Mouse (Mus musculus): ENCODE measurements around the gene Notch3. TPM values are rescaled to one million over a fixed set of nuclear protein-coding genes. Genes with fewer than 3 reads are reported as not detected.
"Not testable (repeated sequence)": the region's sequence is repeated elsewhere in the genome, so short reads cannot be mapped to it uniquely, and the experiment has no call there.

The Notch3 gene
- total RNA-seq, 2 experiments from 2014 or later = 0.09 TPM; not detected in 1

DNA sequence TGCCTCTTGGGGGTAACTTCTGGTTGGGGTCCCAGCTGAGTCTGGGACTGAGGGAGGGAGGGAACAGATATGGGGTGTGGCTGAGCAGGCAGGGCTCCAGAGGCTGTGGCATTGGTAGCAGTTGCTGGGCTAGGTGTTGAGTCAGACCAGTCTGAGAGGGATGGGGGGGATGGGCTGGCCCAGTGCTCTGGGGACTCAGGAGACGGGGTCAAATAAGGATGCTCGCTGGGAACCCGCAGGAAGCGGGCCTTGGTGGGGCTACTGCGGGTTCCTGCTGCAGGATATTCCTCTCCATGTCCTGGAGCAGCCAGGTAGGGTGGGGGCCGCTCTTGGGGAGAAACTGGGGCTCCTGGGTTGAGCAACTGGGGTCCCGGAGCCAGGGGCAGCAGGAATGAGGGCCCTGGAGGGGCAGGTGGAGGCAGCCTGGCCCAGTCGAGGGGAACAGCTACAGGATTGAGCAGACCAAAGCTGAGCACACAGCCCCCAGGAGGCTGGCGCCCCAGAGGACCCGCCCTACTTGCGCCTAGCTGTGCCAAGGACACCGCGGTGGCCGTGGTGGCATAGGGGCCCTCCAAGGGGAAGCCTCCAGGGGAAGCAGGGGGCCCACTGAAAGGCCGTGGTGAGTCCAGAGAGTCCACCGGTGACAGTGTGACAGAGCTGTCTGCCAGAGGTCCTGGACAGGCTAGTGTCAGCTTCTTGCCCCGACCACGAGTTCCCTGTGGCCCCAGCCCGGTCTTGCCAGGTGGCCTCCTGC, 44.6 kb downstream of the Notch3 start:
- no peak for ATAC-seq (replicated peaks; ENCODE audit: low FRiP score, poor library complexity, severe bottlenecking)

DNA sequence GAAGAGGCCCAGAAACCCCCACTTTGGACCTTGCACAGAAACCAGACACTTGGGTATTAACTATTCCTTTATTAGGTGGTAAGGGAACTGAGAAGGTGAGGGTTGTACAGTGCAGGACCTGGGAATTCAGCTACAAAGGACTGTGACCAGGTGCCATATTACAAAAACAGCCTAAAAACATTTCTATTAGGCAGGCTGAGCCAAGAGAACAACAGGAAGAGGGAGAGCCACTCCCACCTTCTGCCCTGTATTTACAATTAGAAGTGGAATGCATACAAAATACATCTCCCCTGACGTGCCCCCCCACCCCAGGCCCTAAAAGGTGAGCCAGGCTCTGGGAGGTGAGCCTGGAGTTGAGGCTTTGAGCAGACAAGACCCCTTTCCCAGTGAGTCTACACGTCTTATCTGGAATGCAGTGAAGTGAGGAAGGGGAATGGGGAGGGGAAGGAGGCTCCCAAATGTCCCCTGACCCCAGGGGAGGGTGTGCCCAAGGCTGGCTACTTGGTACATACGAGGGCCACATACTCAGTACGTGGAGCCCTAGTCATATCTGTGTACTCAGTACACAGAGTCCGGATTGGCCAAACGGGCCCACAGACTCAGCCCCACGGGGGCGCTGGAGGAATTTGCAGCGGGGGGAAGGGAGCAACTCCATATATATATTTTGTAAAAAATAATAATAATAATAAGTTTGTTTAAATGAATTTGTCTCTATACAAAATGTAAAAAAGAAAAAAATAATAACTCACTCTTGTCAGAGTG, 45.7 kb downstream of the Notch3 start:
- no peak for ATAC-seq (replicated peaks; ENCODE audit: low FRiP score, poor library complexity, severe bottlenecking)

DNA sequence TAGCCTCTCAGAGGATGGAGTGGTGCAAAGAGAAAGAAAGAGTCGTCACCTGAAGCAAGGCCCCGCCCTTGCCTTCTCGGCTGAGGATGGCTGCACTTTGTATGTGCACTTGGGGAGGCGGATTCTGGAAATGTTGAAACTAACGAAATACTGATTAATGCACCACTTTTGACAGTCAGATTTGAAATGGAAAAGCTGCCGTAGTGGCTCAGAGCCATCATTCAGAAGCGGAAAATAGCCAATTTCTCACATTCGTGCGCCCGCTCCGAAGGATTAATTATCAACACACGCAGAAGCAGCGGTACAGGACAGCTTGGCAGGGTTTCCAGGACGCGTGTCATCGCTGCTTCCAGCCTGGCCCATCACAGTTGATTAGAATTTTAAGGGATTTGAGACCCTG, 47.5 kb downstream of the Notch3 start:
- no peak for ATAC-seq (replicated peaks; ENCODE audit: low FRiP score, poor library complexity, severe bottlenecking)

DNA sequence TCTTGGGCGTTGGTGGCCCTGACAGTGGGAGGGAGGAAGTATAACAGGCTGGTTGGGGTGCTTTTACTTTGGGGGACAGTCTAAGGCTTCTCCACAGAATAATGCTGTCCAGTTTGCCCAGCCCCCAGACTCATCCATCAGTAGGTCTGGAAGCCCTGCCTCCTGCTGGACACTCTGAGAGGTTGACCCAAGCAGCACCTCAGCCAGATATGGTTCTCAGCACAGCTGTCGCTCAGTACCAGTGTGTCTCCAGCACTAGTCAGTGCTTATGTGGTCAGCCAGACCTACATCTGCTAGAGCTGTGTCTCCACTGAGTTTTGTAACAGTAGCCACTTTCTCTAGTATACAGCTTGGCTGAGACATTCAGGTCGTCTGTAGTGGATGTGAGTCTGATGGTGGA, 48.2 kb downstream of the Notch3 start:
- ATAC-seq (replicated peaks; ENCODE audit: low FRiP score, poor library complexity, severe bottlenecking) = no peak

DNA sequence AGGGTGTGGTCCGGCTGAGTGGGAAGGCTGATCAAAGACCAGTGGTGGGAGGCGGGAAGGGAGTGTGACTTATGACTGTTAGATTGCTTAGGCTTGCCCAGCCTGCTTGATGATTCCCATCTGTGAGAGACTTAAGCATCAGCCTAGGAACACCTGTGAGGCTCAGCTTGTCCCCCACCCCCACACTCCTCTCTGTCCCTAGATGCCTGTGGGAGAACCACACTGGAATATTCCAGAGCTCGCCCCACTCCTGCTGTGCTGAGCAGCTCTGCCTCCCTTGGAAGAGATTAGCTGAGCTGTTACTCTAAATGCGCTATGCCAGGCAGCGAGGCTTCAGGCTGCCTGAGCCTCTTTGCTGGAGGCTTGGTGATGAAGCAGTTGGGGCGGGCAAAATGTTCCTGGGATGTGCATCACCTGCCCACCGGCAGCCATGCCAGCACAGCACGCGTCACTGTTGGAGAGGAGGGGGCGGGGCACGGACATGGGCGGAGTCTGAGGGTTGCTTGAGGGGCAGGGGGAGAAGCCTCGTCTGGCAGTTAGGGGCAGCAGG, 48.7 kb downstream of the Notch3 start:
- peak; percentile 82; the same call in 1 of the 2 replicates for ATAC-seq (replicated peaks; ENCODE audit: low FRiP score, poor library complexity, severe bottlenecking)

DNA sequence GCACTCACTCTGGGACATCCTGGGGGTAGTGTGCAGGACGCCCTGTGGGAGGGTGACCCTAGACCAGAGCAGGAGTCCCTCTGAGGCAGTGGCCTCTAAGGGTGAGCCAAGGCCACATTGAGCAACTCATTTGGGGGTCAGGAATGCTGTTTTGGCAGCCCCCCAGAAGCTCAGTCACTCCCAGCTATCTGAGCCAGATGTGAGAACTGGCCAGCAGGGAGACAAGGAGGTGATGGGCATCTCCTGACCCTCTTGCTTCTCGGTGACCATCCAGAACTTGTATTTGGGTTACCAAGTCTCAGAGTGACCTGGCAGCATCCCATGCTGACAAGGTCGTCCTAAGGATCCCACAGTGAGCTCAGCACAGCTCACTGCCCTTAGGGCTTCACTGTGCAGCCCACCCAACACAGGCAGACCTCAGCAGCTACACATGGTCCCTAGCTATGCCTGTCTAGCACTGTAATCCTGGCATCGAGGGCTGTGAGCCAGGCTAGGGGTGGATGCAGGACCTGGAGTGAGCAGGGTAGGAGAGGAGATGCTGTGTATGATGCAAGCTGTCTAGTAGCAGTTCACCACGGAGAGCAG, 49.3 kb downstream of the Notch3 start:
- ATAC-seq (replicated peaks; ENCODE audit: low FRiP score, poor library complexity, severe bottlenecking) = no peak; the same call in 1 of the 2 replicates

DNA sequence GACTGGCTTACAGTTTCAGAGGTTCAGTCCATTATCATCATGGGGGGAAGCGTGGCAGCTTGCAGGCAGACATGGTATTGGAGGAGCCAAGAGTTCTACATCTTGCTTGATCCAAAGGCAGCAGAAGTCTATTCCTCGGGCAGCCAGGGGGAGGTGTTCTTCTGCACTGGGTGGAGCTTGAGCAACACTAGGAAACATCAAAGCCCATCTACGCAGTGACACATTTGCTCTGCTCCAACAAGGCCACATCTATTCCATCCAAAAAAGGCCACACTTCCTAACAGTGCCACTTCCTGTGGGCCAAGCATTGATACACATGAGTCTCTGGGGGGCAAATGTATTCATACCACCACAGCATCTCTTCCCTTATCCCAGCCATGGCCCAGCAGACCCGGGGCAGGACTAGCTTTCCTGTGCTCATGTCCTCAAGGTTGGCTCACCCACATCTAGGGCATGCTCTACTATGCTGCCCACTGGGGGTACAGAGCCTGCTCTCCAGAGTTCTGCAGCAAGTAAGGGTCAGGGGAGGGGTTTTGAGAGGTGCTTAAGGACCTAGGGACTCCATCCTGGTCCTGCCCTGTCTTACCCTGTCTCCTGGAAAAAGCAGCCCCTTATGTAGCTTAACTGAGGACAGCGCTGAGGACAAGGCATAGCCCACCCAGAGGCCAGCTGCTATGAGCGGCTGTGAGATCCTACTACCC, 49.9 kb downstream of the Notch3 start:
- ATAC-seq (replicated peaks; ENCODE audit: low FRiP score, poor library complexity, severe bottlenecking) = no peak

DNA sequence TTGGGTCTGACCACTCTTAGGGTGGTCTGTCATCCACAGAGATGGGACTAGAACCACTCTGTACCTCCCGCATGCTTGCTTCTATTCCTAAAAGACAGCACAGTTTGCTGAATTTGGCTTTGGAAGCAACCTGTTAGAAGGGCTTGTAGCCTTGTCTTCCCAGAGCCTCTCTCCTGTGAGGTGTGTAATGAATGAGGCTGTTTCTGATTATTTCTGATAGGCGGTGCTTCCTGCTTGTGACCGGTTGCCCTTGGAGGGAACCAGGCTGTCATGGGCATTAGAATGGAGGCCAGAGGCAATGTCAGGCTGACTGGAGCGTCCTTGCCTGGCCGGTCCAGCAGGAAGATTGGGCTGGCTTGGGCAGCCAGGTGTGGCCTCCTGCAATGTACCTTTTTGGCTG, 52.2 kb downstream of the Notch3 start:
- not testable (repeated sequence) for ATAC-seq (replicated peaks; ENCODE audit: low FRiP score, poor library complexity, severe bottlenecking)

DNA sequence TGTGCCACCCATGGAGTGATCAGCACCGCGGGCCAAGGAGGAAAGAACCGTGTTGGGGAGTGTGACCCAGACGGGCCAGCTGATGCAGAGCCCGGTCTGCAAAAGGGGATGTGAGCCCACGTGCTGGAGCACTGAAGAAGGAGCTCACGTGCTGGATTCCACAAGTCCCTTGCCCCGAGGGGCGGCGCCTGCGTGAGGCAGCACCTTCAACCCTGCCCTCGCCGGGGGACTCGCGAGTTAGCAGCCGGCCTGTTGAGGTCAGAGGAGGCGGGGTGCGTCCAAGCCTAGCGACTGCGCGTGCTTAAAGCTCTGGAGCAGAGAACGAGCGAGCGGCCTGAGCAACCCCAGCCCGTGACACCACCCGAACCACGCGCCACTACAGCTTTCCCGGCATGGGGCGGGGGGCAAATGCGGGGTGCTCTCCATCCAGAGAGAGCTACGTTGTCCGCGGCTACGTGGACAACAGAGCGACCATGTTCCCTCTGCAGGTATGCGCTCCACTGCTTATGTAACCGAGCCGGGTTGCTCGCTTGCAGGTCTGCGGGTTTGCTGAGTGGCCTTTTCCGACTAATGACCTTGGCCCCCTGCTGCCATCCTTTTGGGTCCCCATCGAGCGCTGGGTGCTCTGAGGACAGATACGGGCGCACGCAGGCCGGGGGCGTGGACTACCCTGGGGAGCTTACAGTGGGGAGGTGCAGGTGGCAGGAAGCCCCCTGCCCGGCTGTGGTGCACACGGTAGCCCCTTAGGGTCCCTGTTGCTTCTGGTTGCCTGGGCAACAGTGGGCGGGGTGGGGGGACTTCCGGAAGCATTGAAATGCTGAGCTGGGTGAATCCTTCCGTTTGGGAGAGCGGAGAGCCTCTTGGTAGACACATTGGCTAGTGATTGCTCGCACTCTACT, 52.9 kb downstream of the Notch3 start:
- ATAC-seq (replicated peaks; ENCODE audit: low FRiP score, poor library complexity, severe bottlenecking) = no peak

DNA sequence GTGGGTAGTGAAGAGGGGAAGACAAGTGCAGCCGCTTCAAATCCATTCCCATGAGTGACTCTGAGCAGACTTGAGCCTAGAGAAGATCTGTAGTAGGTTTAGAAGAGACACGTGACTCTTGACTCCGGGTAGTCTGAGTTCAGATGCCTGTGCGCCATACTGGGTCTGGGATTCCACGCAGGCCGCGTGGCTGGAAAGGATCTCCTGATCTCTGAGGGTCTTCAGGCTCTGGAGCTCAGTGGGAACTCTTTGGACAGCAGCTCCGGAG, 53.5 kb downstream of the Notch3 start:
- ATAC-seq (replicated peaks; ENCODE audit: low FRiP score, poor library complexity, severe bottlenecking) = no peak

DNA sequence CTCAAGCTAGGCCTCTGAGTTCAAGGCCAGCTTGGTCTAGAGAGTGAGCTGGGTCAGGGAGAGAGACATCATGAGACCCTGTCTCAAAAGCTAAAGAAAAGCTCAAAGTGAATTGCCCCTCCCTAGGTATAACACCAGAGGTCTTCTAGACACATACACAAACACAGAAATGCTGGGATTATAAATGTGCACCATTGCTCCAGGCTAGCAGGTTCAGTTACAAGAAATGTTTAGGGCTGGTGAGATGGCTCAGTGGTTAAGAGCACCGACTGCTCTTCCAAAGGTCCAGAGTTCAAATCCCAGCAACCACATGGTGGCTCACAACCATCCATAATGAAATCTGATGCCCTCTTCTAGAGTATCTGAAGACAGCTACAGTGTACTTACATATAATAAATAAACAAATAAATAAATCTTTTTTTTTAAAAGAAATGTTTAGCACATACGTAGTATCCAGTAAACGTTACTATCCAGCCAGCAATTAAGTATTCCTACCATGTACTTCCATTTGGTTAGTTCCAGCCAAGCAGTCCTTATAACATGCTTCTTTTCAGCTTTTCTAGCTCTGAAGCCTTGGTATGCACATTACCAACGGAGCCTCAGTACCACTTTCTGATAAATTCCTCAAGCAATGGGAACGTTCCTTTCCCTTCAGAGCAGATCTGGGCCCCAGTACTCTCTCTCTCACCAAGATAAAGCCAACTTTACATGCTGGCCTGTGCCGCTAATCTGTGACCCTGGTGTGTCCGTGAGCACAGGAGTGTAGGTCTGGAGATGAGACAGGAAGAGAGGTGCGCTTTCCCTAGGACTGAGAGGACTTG, 54.0 kb downstream of the Notch3 start:
- ATAC-seq (replicated peaks; ENCODE audit: low FRiP score, poor library complexity, severe bottlenecking) = no peak

DNA sequence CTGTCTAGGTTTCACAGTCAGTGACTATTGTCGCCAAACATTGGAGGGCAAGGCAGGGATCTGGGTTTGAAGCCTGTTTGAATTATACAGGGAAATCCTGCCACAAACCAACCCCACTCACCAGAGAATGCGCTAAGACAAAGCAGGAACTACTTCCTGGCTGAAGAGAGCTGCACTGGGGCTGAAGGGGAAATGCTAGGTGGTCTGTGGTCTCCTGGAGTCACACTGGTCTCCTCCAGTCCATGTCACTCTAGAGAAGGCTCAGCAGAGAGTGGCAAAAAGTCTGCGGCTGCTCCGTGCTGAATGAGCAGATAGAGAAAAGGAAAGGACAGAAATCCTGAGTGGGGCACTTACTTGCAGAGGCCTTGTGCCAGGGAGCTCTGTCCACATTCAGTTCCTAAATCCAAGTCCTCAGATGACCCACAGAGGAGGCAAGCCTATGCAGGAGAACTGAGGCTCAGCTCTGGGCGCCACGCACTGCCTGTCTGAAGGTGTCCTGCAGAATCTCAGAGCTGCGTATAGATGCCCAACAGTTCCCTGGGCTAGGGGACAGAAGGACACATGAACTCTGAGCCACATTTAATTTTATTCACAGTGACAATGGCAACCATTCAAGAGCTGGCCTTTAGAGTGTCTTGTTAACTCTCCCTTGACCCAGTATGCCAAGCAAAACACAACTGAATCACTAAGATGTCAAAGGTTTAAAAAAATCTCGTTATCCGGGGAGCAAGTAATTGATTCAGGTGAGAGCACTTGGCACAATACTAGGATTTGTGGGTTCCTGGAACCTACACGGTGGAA, 55.5 kb downstream of the Notch3 start:
- no peak for ATAC-seq (replicated peaks; ENCODE audit: low FRiP score, poor library complexity, severe bottlenecking)

DNA sequence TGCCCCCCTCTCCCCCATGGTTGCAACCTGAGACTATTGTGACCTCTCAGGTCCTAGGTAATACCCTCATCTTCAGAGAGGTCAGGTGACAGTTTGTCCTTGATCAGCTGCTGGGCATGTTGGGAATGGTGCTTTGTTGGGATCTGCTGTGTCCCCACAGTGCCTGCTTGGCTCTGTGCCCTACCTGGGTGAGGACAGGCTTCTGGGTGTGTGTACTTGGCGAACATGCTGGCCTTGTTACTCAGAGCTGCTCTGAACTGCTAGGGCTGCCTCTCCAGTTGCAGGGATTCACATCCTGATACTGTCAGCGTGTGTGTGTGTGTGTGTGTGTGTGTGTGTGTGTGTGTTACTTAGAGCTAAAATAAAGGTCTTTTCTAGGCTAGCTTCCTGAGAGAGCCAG, 56.2 kb downstream of the Notch3 start:
- no peak for ATAC-seq (replicated peaks; ENCODE audit: low FRiP score, poor library complexity, severe bottlenecking)

DNA sequence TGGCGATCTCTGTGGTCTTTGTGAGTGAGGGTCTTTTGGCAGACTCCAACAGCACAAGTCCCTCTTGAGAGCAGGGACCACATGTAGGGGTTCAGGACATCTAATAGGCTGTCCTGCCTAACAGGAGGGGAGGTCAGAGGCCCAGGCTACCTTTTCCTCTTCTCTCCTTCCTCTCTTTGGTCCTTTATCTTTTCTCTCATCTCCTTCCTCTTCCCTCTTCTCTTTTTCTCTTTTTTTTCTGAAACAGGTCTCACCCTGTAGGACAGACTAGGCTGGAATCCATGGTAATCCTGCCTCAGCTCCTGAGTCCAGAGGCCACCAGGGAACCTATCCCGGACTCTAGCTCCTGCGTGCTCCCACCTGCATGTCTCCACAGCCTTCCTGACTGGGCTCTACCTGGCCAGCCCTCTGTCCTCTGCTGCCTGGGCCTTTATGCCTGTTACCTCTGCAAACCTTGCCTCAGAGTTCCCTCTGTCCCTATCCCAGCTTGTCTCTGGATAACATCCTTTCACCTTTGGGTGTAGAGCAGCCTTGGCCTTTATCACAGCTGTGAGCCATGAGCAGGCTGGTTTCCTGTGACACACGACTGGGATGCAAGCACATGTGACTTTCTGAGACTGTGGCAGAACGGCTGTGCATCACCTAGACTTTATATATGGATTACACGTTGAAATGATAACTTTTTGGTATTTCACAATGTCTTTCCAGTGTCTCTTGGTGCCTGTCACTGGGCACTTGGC, 57.3 kb downstream of the Notch3 start:
- no peak for ATAC-seq (replicated peaks; ENCODE audit: low FRiP score, poor library complexity, severe bottlenecking)

DNA sequence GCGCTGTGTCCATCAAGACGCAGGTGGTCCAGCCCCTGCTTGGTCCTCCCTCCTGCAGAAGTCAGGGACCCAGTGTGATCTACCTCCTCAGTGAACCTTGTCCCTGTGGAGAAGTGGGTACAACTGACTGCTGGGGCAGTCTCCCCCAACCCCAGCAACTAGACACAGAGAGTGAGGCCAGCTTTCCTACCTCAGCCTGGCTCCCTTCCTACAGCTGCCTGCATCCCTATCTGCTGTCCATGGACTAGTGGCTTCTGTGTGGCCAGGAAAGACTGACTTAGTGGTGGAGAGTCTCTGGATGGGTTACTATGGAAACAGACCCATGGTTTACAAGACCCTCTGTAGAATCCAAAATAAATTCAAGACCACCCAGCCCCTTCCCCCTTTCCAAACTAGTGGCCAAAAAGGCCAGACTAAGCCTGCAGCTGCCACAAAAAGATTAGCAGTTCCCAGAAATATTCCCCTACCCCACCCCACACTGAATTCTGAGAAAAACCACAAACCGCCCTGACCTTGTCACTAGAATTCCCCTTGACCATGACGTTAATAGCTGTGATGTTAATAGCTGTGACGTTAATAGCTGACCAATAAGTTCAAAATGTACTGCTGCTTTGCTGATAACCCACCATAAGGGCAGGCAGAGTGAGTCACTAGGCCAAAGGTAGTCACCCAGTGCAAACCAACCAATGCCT, 58.2 kb downstream of the Notch3 start:
- ATAC-seq (replicated peaks; ENCODE audit: low FRiP score, poor library complexity, severe bottlenecking) = peak; percentile 52

DNA sequence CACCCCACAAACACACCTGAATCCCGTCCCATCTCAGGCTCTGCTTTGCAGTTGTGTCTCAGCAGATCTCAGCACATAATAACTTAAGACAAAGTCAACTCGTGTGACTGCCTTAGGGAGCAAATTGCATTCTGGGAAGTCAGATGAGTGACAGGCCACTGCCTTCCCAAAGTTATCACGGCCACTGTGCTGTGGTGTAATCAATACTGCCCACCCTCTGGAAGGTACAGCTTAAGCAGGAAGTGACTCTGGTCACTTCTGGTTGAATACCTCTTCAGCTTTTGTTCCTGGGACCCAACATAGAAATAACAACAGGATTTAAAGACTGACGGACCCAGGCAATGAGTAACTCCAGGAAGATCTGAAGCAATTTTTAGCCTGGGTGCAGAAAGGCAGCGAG, 58.8 kb downstream of the Notch3 start:
- no peak for ATAC-seq (replicated peaks; ENCODE audit: low FRiP score, poor library complexity, severe bottlenecking)

DNA sequence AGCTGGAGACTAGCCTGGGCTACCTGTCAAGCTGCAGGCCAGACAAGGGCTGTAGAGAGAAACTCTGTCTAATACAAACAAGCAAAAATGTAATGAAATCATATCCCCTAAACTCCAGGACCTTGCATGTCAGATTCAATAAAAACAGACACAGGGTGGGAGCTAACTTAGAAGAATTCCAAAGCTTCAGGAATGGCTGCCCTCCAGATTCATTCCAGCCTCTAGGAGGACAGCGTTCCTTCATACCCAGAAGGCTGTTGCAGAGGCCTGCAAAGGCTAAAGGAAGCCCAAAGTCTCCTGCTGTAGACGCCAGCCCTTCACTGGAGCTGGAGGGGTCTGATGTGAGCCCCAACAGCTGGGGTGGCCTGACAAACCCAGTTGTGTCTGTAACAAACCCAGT, 60.3 kb downstream of the Notch3 start:
- no peak for ATAC-seq (replicated peaks; ENCODE audit: low FRiP score, poor library complexity, severe bottlenecking)

All from erythroblast, adult 5-6 weeks (primary cell).